Mouse (Mus musculus) hindbrain, postnatal 0 days (tissue): ENCODE data around the gene Tbx18. TPM values are rescaled to one million over a fixed set of nuclear protein-coding genes. Genes with fewer than 3 reads are reported as not detected.

Experiments used
- ATAC-seq: fragments of 200-750 bp; cut with Nextera tagmentation; 2 replicates; pipeline ENCODE4 v1.8.0; 2017; ENCODE audit warnings: mild to moderate bottlenecking, moderate TSS enrichment, moderate library complexity
- DNase-seq: peaks from one replicate; pipeline ENCODE4 v3.0.0-alpha.2; 2015; ENCODE audit warnings: low spot score
- H3K27ac ChIP-seq: fragments of 300-500 bp; sonication (generic); 2 replicates; pipeline ENCODE4 v1.5.1; 2014; ENCODE audit warnings: mild to moderate bottlenecking
- H3K27me3 ChIP-seq: fragments of 300-500 bp; sonication (generic); 2 replicates; pipeline ENCODE4 v1.6.1; 2014; ENCODE audit warnings: low read length, mixed read lengths; ENCODE audit not compliant: insufficient read depth
- H3K36me3 ChIP-seq: fragments of 300-500 bp; sonication (generic); 2 replicates; pipeline ENCODE4 v1.6.1; 2014; ENCODE audit warnings: low read length, mixed read lengths; ENCODE audit not compliant: insufficient read depth
- H3K4me1 ChIP-seq: fragments of 300-500 bp; sonication (generic); 2 replicates; pipeline ENCODE4 v1.6.1; 2014; ENCODE audit warnings: antibody characterized with exemption, low read length, mixed read lengths; ENCODE audit not compliant: insufficient read depth
- H3K4me2 ChIP-seq: fragments of 300-500 bp; sonication (generic); 2 replicates; pipeline ENCODE4 v1.6.1; 2014; ENCODE audit warnings: low read depth, mild to moderate bottlenecking, low read length, moderate library complexity, mixed read lengths
- H3K4me3 ChIP-seq: fragments of 300-500 bp; sonication (generic); 2 replicates; pipeline ENCODE4 v1.5.1; 2014; ENCODE audit warnings: low read length
- H3K9ac ChIP-seq: fragments of 300-500 bp; sonication (generic); replicated peaks from 2 replicates; pipeline ENCODE4 v1.6.1; 2014; ENCODE audit warnings: mild to moderate bottlenecking, low read length, moderate library complexity, mixed read lengths
- H3K9me3 ChIP-seq: fragments of 300-500 bp; sonication (generic); 2 replicates; pipeline ENCODE4 v1.6.1; 2016; ENCODE audit warnings: low read length, mixed read lengths
- CTCF ChIP-seq: IDR thresholded peaks from 2 replicates; pipeline ENCODE4 v1.5.1; 2016; ENCODE audit warnings: antibody characterized with exemption, control low read depth, low read depth
- WGBS: fragments of 180-500 bp; shearing (Covaris S2); extraction: QIAGEN DNeasy Blood & Tissue Kit; methylation state at CpG from one replicate; pipeline ENCODE4 v1.1.7; 2014; 5-methylcytosine and 5-hydroxymethylcytosine counted together
- polyA plus RNA-seq: library from polyadenylated mRNA; unstranded; fragments of >200 nt; fragmentation: Nextera tagmentation; extraction: Ambion mirVana; gene quantifications from 2 replicates; pipeline ENCODE4 v1.2.1, GENCODE M21; 2015
- total RNA-seq: library from RNA; depleted of rRNA; stranded (reverse); fragments of >200 nt; gene quantifications from 2 replicates; pipeline ENCODE4 v1.2.3, GENCODE M21; 2014; rRNA removed

Tbx18 gene
- total RNA-seq = 3.3 and 5.9 TPM in 2 replicates
- 1.2 and 1.7 TPM in 2 replicates for polyA plus RNA-seq

DNA sequence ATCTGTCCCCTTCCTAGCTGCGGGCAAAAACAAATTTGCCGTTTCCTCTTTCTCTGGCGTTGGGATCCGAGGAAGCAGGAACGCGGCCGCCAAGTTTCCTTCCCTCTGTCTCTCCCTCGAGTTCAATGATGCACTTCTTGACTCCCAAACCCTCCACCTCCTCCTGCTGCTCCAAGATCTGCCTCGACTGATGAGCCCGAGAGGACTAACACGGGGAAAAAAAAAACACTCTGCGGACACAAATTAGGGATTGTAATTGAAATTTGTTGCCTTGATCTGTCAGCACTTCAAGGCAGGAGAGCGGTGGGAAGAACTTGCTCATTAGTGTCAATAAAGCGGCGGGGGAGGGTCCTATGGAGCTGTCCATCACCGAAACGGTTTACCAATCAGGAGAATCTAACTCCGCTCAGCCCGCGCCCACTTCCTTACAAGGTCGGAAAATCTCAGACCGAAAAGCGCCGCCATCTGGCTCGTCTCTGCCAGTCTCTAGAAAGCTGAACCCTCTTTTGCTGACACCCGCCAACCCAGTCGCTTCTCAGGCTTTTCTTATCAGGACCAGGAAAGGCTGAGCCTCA lies at the start of gene Tbx18:
Gene Tbx18, minus strand, starts transcription at position 300 of the 575 bp plus-strand sequence.
- H3K4me2 ChIP-seq = peak within 1 kb of the TSS; percentile 60
- H3K9me3 ChIP-seq = no peaks in the 10 kb centered on the region
- WGBS = under 1% methylated on average over 27 of the region's 27 CpGs
- no peaks in the 10 kb centered on the region for H3K36me3 ChIP-seq
- DNase-seq = peak; percentile 92
- TF ChIP-seq CTCF = peak; percentile 52
- peak; percentile 85 for ATAC-seq
- H3K9ac ChIP-seq = peak within 1 kb of the TSS; percentile 49; the same call in 1 of the 2 replicates
- peak within 1 kb of the TSS; percentile 39 for H3K4me3 ChIP-seq
- H3K4me1 ChIP-seq = no peaks in the 10 kb centered on the region
- H3K27ac ChIP-seq = peak within 1 kb of the TSS; percentile 36; the same call in 1 of the 2 replicates
- H3K27me3 ChIP-seq = peaks cover 78% of the 10 kb centered on the region

DNA sequence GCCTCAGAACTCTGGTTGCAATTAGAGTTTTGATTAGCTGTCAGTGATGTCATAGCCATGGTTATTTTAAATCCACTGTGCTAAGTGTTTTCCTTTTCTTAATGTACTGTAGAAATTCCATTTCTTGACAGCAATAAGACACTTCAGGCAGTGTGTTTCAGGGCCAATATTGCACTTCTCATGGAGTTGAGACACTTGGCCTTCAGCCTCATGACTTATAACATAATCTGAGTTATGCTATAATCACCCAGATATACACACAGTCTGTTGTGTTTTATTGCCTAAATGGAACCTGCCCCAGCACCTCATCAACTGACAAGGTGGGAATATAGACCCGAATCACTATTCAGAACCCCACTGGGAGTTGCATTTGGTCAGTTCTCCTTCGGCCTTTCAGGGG lies 42.9 kb upstream of the Tbx18 start:
- Histone ChIP-seq H3K9me3 (no peaks in the 10 kb centered on the region), H3K27me3 (no peaks in the 10 kb centered on the region), H3K9ac (no peak overlapping the region), H3K27ac (no peak overlapping the region), H3K4me2 (no peak overlapping the region), H3K4me3 (no peak overlapping the region), H3K4me1 (no peaks in the 10 kb centered on the region), H3K36me3 (no peaks in the 10 kb centered on the region)
- no peak for TF ChIP-seq CTCF
- DNase-seq = no peak
- 56% methylated on average over 2 of the region's 2 CpGs for WGBS
- ATAC-seq = no peak

DNA sequence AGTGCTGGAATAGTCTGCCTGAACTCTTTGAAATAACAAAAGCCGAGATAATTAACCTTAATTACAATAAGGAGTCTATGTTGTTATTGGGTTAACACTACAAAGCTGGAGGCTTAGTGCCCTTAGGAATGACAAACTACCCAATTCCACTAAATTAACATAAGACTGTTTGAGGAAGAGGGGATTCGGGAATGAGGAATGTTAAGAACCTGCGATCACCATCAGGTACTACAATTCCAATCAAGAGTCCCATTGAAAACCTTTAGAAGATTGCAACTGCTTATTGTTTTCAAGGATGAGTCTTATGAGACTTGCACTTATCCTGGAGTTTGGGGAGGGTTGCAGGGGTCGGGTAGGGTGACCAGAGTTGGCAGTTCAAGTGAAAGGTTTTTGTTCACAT lies 24.6 kb upstream of the Tbx18 start:
- no peak overlapping the region for H3K4me3 ChIP-seq
- no peaks in the 10 kb centered on the region for H3K4me1 ChIP-seq
- WGBS = 71% methylated on average over 4 of the region's 4 CpGs
- H3K27ac ChIP-seq = no peak overlapping the region
- TF ChIP-seq CTCF = no peak
- H3K27me3 ChIP-seq = no peaks in the 10 kb centered on the region
- no peaks in the 10 kb centered on the region for H3K9me3 ChIP-seq
- DNase-seq (no peak), ATAC-seq (no peak)
- H3K9ac ChIP-seq = no peak overlapping the region
- no peaks in the 10 kb centered on the region for H3K36me3 ChIP-seq
- H3K4me2 ChIP-seq = no peak overlapping the region

- DNase-seq (no peak), ATAC-seq (no peak)
- Histone ChIP-seq H3K36me3 (no peaks in the 10 kb centered on the region), H3K27me3 (peaks cover 40% of the 10 kb centered on the region), H3K4me2 (no peak overlapping the region), H3K4me3 (no peak overlapping the region), H3K27ac (no peak overlapping the region), H3K4me1 (no peaks in the 10 kb centered on the region; the same call in 1 of the 2 replicates), H3K9me3 (no peaks in the 10 kb centered on the region), H3K9ac (no peak overlapping the region)
- WGBS = 82% methylated on average over 8 of the region's 8 CpGs
- no peak for TF ChIP-seq CTCF
These were observed 10.5 kb upstream of the Tbx18 start for GRCm38 (mm10) chr9:87741599-87741998.

DNA sequence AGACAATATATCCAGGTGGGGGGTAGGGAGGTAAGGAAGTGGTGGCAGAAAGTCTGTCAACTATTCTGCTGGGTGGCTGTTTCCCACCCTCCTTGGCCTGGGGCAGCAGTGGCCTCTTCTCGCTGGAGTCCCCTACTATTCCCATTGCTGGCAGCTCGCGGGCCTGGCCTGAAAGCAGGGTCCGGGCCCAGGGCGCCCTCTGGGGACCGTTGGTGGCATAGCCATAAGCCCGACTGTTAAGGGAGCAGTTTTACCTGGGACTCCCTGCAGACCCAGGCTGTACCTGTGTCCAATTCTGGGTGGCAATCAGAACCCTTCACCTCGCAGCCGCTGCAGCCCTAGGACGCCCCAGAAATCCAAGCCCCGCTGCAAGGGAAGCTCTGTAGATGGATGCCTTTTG lies 9.6 kb upstream of the Tbx18 start:
- Histone ChIP-seq H3K27ac (no peak overlapping the region), H3K9ac (no peak overlapping the region), H3K36me3 (no peaks in the 10 kb centered on the region), H3K4me1 (no peaks in the 10 kb centered on the region; the same call in 1 of the 2 replicates), H3K9me3 (no peaks in the 10 kb centered on the region), H3K4me3 (peak overlapping the region; percentile 18; the same call in 1 of the 2 replicates), H3K27me3 (peaks cover 49% of the 10 kb centered on the region), H3K4me2 (peak overlapping the region; percentile 39)
- peak; percentile 76 for ATAC-seq
- 3% methylated on average over 11 of the region's 11 CpGs for WGBS
- DNase-seq = peak; percentile 71
- peak; percentile 74 for TF ChIP-seq CTCF

DNA sequence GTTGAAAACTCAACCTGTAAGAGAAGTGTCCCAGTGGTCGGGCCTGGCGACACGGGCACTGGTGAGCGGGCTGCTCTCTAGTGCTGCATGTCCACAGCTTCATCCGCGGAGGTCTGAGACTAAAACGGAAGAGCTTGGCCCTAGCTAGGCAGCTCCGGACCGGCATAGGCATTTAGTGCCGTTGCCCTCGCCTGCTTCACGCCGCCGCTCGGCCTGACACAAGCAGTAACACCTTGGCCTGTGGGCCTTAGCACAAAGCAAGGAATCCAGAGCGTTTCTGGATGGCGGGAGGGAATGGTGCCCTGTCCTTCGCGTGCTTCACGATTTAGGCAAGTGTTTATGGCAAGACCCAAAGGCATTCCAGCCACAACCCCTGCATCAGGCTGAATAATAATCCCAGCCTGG lies 9.2 kb upstream of the Tbx18 start:
- Histone ChIP-seq H3K4me3 (peak overlapping the region; percentile 18), H3K36me3 (no peaks in the 10 kb centered on the region), H3K27me3 (peaks cover 54% of the 10 kb centered on the region), H3K4me2 (peak overlapping the region; percentile 39), H3K4me1 (no peaks in the 10 kb centered on the region; the same call in 1 of the 2 replicates), H3K9me3 (no peaks in the 10 kb centered on the region), H3K9ac (no peak overlapping the region), H3K27ac (no peak overlapping the region)
- WGBS = 2% methylated on average over 20 of the region's 20 CpGs
- peak; percentile 60 for ATAC-seq
- no peak for DNase-seq
- no peak for TF ChIP-seq CTCF

DNA sequence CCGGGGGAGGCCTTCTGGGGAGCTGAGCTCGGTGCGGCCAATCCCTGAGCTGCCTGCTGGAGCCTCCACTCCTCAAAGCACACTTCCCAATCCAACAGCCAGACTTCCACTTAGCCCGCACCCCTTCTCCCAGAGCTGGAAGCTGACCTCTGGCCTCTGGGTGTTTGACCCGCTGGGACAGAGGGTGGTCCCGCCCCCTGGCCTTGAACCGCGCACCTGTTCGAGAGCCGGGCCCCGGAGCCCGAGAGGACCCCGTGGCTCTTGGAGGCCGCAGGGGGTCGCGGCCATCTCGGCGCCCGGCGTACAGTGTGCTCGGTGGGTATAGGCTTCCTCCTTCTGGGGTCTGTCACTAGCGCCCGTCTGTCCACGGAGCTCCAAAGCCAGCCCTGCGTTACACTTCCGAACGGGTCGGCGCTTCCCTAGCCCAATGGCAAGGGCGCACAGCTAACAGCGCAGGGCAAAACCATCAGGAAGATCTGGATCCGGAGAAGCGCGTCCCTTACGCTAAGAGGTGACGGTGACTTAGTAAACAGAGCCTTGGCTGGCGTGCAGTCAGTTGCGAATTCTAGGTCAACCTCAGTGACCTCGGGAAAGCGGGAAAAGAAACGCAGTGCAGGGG lies 8.6 kb upstream of the Tbx18 start:
- H3K4me3 ChIP-seq = peak overlapping the region; percentile 18
- under 1% methylated on average over 38 of the region's 41 CpGs for WGBS
- no peak for TF ChIP-seq CTCF
- H3K9me3 ChIP-seq = no peaks in the 10 kb centered on the region
- peak; percentile 38 for ATAC-seq
- no peaks in the 10 kb centered on the region for H3K36me3 ChIP-seq
- H3K4me1 ChIP-seq = no peaks in the 10 kb centered on the region; the same call in 1 of the 2 replicates
- H3K27ac ChIP-seq = no peak overlapping the region
- DNase-seq = no peak
- H3K4me2 ChIP-seq = peak overlapping the region; percentile 39
- H3K9ac ChIP-seq = no peak overlapping the region
- H3K27me3 ChIP-seq = peaks cover 59% of the 10 kb centered on the region
